ENCODE assay signal across 11 mouse cellular contexts in genomic region chr11:25288346-25288745, GRCm38 (mm10).
DNase-seq lines count a peak whose midpoint lies in the region; ATAC-seq lines count a peak whose summit lies in the region.
"Had no signal": no experiment of that assay in that cellular context is flagged by ENCODE, and none has a peak within 500 bp of the region (broad histone marks: within the 10 kb centered on the region; RNA-seq: fewer than 3 reads in every experiment).

No protein-coding gene starts in this region.

- peaks cover 9% of the 10 kb centered on the region for H3K4me1 ChIP-seq in heart, embryonic 13.5 days
- H3K4me1 ChIP-seq in lung, embryonic 15.5 days = no peaks in the 10 kb centered on the region
- no peaks in the 10 kb centered on the region; the same call in 1 of the 2 replicates for H3K4me1 ChIP-seq in intestine, embryonic 14.5 days (replicated peaks; ENCODE audit: control insufficient read depth, insufficient read depth, low read length)
- no peaks in the 10 kb centered on the region for H3K4me1 ChIP-seq in stomach, embryonic 16.5 days (ENCODE audit: control insufficient read depth, insufficient read depth, low read length)
- H3K4me1 ChIP-seq in midbrain, embryonic 10.5 days = no peaks in the 10 kb centered on the region
- H3K4me1 ChIP-seq: liver, embryonic 15.5 days had no signal

- no peak for ATAC-seq in heart, embryonic 13.5 days (ENCODE audit: extremely low read depth, insufficient number of reproducible peaks, low FRiP score, low TSS enrichment)
- ATAC-seq in lung, embryonic 15.5 days (ENCODE audit: borderline replicate concordance, extremely low read depth, low FRiP score, low TSS enrichment) = no peak
- ATAC-seq in intestine, embryonic 14.5 days (replicated peaks; ENCODE audit: low FRiP score, low TSS enrichment, low read depth) = no peak
- ATAC-seq in stomach, embryonic 16.5 days (ENCODE audit: insufficient read depth, low FRiP score) = no peak

- H3K4me3 ChIP-seq in heart, embryonic 13.5 days = peak overlapping the region; percentile 24
- H3K4me3 ChIP-seq in lung, embryonic 15.5 days = 0 out of 2 replicates have a peak overlapping the region, but pooled peaks have one; percentile 8
- H3K4me3 ChIP-seq in intestine, embryonic 14.5 days (ENCODE audit: low read depth, low read length) = no peak overlapping the region
- peak overlapping the region; percentile 23 for H3K4me3 ChIP-seq in stomach, embryonic 16.5 days (replicated peaks; ENCODE audit: low read length)
- H3K4me3 ChIP-seq in midbrain, embryonic 10.5 days = no peak overlapping the region
- H3K4me3 ChIP-seq: liver, embryonic 15.5 days had no signal

- peak overlapping the region; percentile 59 for H3K4me2 ChIP-seq in heart, embryonic 13.5 days
- H3K4me2 ChIP-seq in lung, embryonic 15.5 days = peak overlapping the region; percentile 39
- peak overlapping the region; percentile 29 for H3K4me2 ChIP-seq in intestine, embryonic 14.5 days (ENCODE audit: low read length)
- peak overlapping the region; percentile 31 for H3K4me2 ChIP-seq in stomach, embryonic 16.5 days (ENCODE audit: low read depth, low read length)
- H3K4me2 ChIP-seq: liver, embryonic 15.5 days had no signal

- H3K27ac ChIP-seq in heart, embryonic 13.5 days (replicated peaks) = no peak overlapping the region
- H3K27ac ChIP-seq in lung, embryonic 15.5 days = no peak overlapping the region
- H3K27ac ChIP-seq in intestine, embryonic 14.5 days (ENCODE audit: low read depth) = no peak overlapping the region
- H3K27ac ChIP-seq in stomach, embryonic 16.5 days (ENCODE audit: low read length) = no peak overlapping the region
- H3K27ac ChIP-seq in midbrain, embryonic 10.5 days (replicated peaks) = no peak overlapping the region
- H3K27ac ChIP-seq: liver, embryonic 15.5 days had no signal

- 49% methylated on average over 13 of the region's 13 CpGs for WGBS in heart, embryonic 13.5 days
- WGBS in lung, embryonic 15.5 days = 54% methylated on average over 13 of the region's 13 CpGs
- WGBS in intestine, embryonic 14.5 days = 53% methylated on average over 13 of the region's 13 CpGs
- 44% methylated on average over 13 of the region's 13 CpGs for WGBS in stomach, embryonic 16.5 days
- 87% methylated on average over 13 of the region's 13 CpGs for WGBS in midbrain, embryonic 10.5 days

- no peaks in the 10 kb centered on the region for H3K9me3 ChIP-seq in heart, embryonic 13.5 days
- no peaks in the 10 kb centered on the region for H3K9me3 ChIP-seq in lung, embryonic 15.5 days
- no peaks in the 10 kb centered on the region for H3K9me3 ChIP-seq in intestine, embryonic 14.5 days (ENCODE audit: control insufficient read depth, low read length)
- no peaks in the 10 kb centered on the region for H3K9me3 ChIP-seq in stomach, embryonic 16.5 days (replicated peaks; ENCODE audit: control insufficient read depth, low read length)
- H3K9me3 ChIP-seq in midbrain, embryonic 10.5 days (replicated peaks) = no peaks in the 10 kb centered on the region
- H3K9me3 ChIP-seq: liver, embryonic 15.5 days had no signal

- no peak for DNase-seq in heart, adult 11 months
- no peak for DNase-seq in lung, postnatal 4 days
- no peak for DNase-seq in intestine, embryonic 14.5 days (ENCODE audit: low spot score)
- DNase-seq in right cerebral cortex, postnatal 36 days (ENCODE audit: low spot score in 2 of 2) = no peak
- DNase-seq in midbrain, embryonic 10.5 days (ENCODE audit: low spot score) = no peak
- DNase-seq: gastrocnemius, postnatal 36 days; thymus, adult 2 months had no signal

- no peaks in the 10 kb centered on the region for H3K36me3 ChIP-seq in heart, embryonic 13.5 days
- no peaks in the 10 kb centered on the region for H3K36me3 ChIP-seq in lung, embryonic 15.5 days
- H3K36me3 ChIP-seq in intestine, embryonic 14.5 days (ENCODE audit: control insufficient read depth, insufficient read depth, low read length) = no peaks in the 10 kb centered on the region
- no peaks in the 10 kb centered on the region for H3K36me3 ChIP-seq in stomach, embryonic 16.5 days (ENCODE audit: control insufficient read depth, insufficient read depth, low read length)
- no peaks in the 10 kb centered on the region for H3K36me3 ChIP-seq in midbrain, embryonic 10.5 days
- H3K36me3 ChIP-seq: liver, embryonic 15.5 days had no signal

- no peak overlapping the region for H3K9ac ChIP-seq in heart, embryonic 13.5 days
- no peak overlapping the region for H3K9ac ChIP-seq in lung, embryonic 15.5 days
- no peak overlapping the region for H3K9ac ChIP-seq in intestine, embryonic 14.5 days (ENCODE audit: low read length)
- no peak overlapping the region for H3K9ac ChIP-seq in stomach, embryonic 16.5 days (ENCODE audit: low read length)
- H3K9ac ChIP-seq: liver, embryonic 15.5 days had no signal

- no peaks in the 10 kb centered on the region for H3K27me3 ChIP-seq in heart, embryonic 13.5 days (replicated peaks)
- H3K27me3 ChIP-seq in lung, embryonic 15.5 days = no peaks in the 10 kb centered on the region
- H3K27me3 ChIP-seq in intestine, embryonic 14.5 days (replicated peaks; ENCODE audit: control insufficient read depth, insufficient read depth, low read length) = no peaks in the 10 kb centered on the region
- no peaks in the 10 kb centered on the region for H3K27me3 ChIP-seq in stomach, embryonic 16.5 days (ENCODE audit: control insufficient read depth, insufficient read depth, low read length)
- H3K27me3 ChIP-seq in midbrain, embryonic 10.5 days (ENCODE audit: low read depth, poor library complexity, severe bottlenecking) = no peaks in the 10 kb centered on the region
- H3K27me3 ChIP-seq: liver, embryonic 15.5 days had no signal

Comparison
In these comparisons a context has a peak if more than half of its experiments do, and no peak if none do; other contexts are left out.
1. H3K4me3 ChIP-seq: peak in heart, embryonic 13.5 days (single experiment), lung, embryonic 15.5 days (single experiment) and stomach, embryonic 16.5 days (single experiment); none in intestine, embryonic 14.5 days (single experiment) and midbrain, embryonic 10.5 days (single experiment).
2. Peak in every context shown above with its lines, with median percentiles within 50 percentile points of each other: H3K4me2 ChIP-seq.